Comparison of ENCODE assay signal across 10 mouse cellular contexts in genomic region chr11:82579841-82580415, GRCm38 (mm10).
DNase-seq lines count a peak whose midpoint lies in the region; ATAC-seq lines count a peak whose summit lies in the region.
"Had no signal": no experiment of that assay in that cellular context is flagged by ENCODE, and none has a peak within 500 bp of the region (broad histone marks: within the 10 kb centered on the region; RNA-seq: fewer than 3 reads in every experiment).

No protein-coding gene starts in this region.

- intact Hi-C loops in heart, postnatal 36 days (cut with DNase I), result no loop called here

- H3K36me3 ChIP-seq in forebrain, embryonic 11.5 days (ENCODE audit: control insufficient read depth, insufficient read depth, low read length), result no peaks in the 10 kb centered on the region
- no peaks in the 10 kb centered on the region for H3K36me3 ChIP-seq in hindbrain, embryonic 15.5 days
- H3K36me3 ChIP-seq in midbrain, embryonic 15.5 days (replicated peaks), result no peaks in the 10 kb centered on the region
- H3K36me3 ChIP-seq: G1E; limb, embryonic 13.5 days had no signal

- peaks cover 8% of the 10 kb centered on the region for H3K4me1 ChIP-seq in forebrain, embryonic 11.5 days (replicated peaks; ENCODE audit: control insufficient read depth, insufficient read depth, low read length)
- H3K4me1 ChIP-seq in hindbrain, embryonic 15.5 days (replicated peaks), result peaks cover 14% of the 10 kb centered on the region
- peaks cover 13% of the 10 kb centered on the region for H3K4me1 ChIP-seq in midbrain, embryonic 15.5 days
- H3K4me1 ChIP-seq: limb, embryonic 13.5 days had no signal

- H3K4me3 ChIP-seq in forebrain, embryonic 11.5 days (ENCODE audit: low read depth, low read length), result no peak overlapping the region
- no peak overlapping the region for H3K4me3 ChIP-seq in hindbrain, embryonic 15.5 days
- H3K4me3 ChIP-seq in midbrain, embryonic 15.5 days, result no peak overlapping the region
- H3K4me3 ChIP-seq: limb, embryonic 13.5 days had no signal

- no peaks in the 10 kb centered on the region for H3K9me3 ChIP-seq in forebrain, embryonic 11.5 days (ENCODE audit: control insufficient read depth, low read length)
- H3K9me3 ChIP-seq in hindbrain, embryonic 15.5 days, result no peaks in the 10 kb centered on the region
- H3K9me3 ChIP-seq in midbrain, embryonic 15.5 days, result no peaks in the 10 kb centered on the region
- H3K9me3 ChIP-seq: limb, embryonic 13.5 days had no signal

- no peaks in the 10 kb centered on the region for H3K27me3 ChIP-seq in forebrain, embryonic 11.5 days (ENCODE audit: control insufficient read depth, insufficient read depth, low read length)
- H3K27me3 ChIP-seq in hindbrain, embryonic 15.5 days, result 0 out of 2 replicates have a peak, but pooled peaks cover 2% of the 10 kb centered on the region
- H3K27me3 ChIP-seq in midbrain, embryonic 15.5 days (replicated peaks), result no peaks in the 10 kb centered on the region

- no peak overlapping the region for H3K9ac ChIP-seq in forebrain, embryonic 11.5 days (ENCODE audit: low read length)
- H3K9ac ChIP-seq in hindbrain, embryonic 15.5 days, result no peak overlapping the region
- no peak overlapping the region for H3K9ac ChIP-seq in midbrain, embryonic 15.5 days
- H3K9ac ChIP-seq: limb, embryonic 13.5 days had no signal

- 13% methylated on average over 7 of the region's 7 CpGs for WGBS in forebrain, embryonic 11.5 days
- WGBS in hindbrain, embryonic 15.5 days, result 8% methylated on average over 7 of the region's 7 CpGs
- 5% methylated on average over 7 of the region's 7 CpGs for WGBS in midbrain, embryonic 15.5 days

- DNase-seq in ZHBTc4 (ENCODE audit: low read depth, low spot score), result peak; percentile 22
- no peak for DNase-seq in forebrain, embryonic 11.5 days (ENCODE audit: low spot score)
- DNase-seq in cerebellum, postnatal 25 days, result no peak
- DNase-seq in spleen, postnatal 14 days (ENCODE audit: low spot score in 2 of 2), result no peak
- no peak for DNase-seq in heart, postnatal 36 days

- 0 out of 2 replicates have a peak overlapping the region, but pooled peaks have one; percentile 7 for H3K27ac ChIP-seq in forebrain, embryonic 11.5 days (ENCODE audit: low read depth, low read length)
- H3K27ac ChIP-seq in hindbrain, embryonic 15.5 days (replicated peaks), result peak overlapping the region; percentile 58
- peak overlapping the region; percentile 72 for H3K27ac ChIP-seq in midbrain, embryonic 15.5 days
- H3K27ac ChIP-seq: limb, embryonic 13.5 days had no signal

- no peak overlapping the region for H3K4me2 ChIP-seq in forebrain, embryonic 11.5 days (ENCODE audit: low read depth, low read length, severe bottlenecking)
- no peak overlapping the region for H3K4me2 ChIP-seq in hindbrain, embryonic 15.5 days
- H3K4me2 ChIP-seq in midbrain, embryonic 15.5 days, result no peak overlapping the region
- H3K4me2 ChIP-seq: limb, embryonic 13.5 days had no signal

- ATAC-seq in forebrain, embryonic 11.5 days (replicated peaks; ENCODE audit: low FRiP score), result peak; percentile 63
- peak; percentile 68; the same call in 1 of the 2 replicates for ATAC-seq in hindbrain, embryonic 15.5 days (ENCODE audit: low FRiP score, low read depth)
- ATAC-seq in midbrain, embryonic 15.5 days (replicated peaks), result peak; percentile 72; the same call in 1 of the 2 replicates
- ATAC-seq: intestine, postnatal 0 days had no signal

Comparison
In these comparisons a context has a peak if more than half of its experiments do, and no peak if none do; other contexts are left out.
1. H3K27ac ChIP-seq: peak in every context shown above with its lines; median percentile 72 in midbrain, embryonic 15.5 days; 58 in hindbrain, embryonic 15.5 days; 7 in forebrain, embryonic 11.5 days.